Mouse (Mus musculus): ENCODE measurements at regions not wholly inside any gene's neighbourhood (a gene's known extent, or its start where the extent isn't known, plus 50 kb on each side); places are given as distances from the start of the nearest gene placed in this dataset.

GRCm38 (mm10) chr10:96204198-96204597, 67.8 kb downstream of the Gm5426 start:
- no peak for TF ChIP-seq MAFK (IDR thresholded peaks at IDR 0.05; ENCODE audit: insufficient read depth, low read depth, low read length)
- TF ChIP-seq ZNF384 (IDR thresholded peaks at IDR 0.05; ENCODE audit: low read depth, low read length) = no peak
- no peak for TF ChIP-seq CHD2 (IDR thresholded peaks at IDR 0.05; ENCODE audit: low read depth, low read length)
- no peak for TF ChIP-seq ZC3H11A (IDR thresholded peaks at IDR 0.05; ENCODE audit: borderline replicate concordance, low read depth, low read length)
- TF ChIP-seq HCFC1 (IDR thresholded peaks at IDR 0.05; ENCODE audit: borderline replicate concordance, insufficient read depth, low read length) = no peak

Data from ES-E14 (cell line).